Mouse (Mus musculus) embryonic facial prominence, embryonic 13.5 days (tissue): ENCODE measurements around the gene Tmprss15. TPM values are rescaled to one million over a fixed set of nuclear protein-coding genes. Genes with fewer than 3 reads are reported as not detected.

Experiments used
- polyA plus RNA-seq: library from polyadenylated mRNA; unstranded; fragments of >200 nt; fragmentation: Nextera tagmentation; extraction: Ambion mirVana; gene quantifications from 2 replicates; pipeline ENCODE4 v1.2.1, GENCODE M21; 2015

Gene Tmprss15
- polyA plus RNA-seq, 1 experiment from 2014 or later = not detected

Other genes starting within 250 kb of the Tmprss15 start
- gene Chodl, start 160.1 kb downstream of the Tmprss15 start, polyA plus RNA-seq = 26.0 and 31.5 TPM in 2 replicates